Mouse (Mus musculus): ENCODE data around the gene Kif17.
A peak's percentile ranks its signal among the peaks of the same experiment; 100 is the strongest.

Gene Kif17

DNA sequence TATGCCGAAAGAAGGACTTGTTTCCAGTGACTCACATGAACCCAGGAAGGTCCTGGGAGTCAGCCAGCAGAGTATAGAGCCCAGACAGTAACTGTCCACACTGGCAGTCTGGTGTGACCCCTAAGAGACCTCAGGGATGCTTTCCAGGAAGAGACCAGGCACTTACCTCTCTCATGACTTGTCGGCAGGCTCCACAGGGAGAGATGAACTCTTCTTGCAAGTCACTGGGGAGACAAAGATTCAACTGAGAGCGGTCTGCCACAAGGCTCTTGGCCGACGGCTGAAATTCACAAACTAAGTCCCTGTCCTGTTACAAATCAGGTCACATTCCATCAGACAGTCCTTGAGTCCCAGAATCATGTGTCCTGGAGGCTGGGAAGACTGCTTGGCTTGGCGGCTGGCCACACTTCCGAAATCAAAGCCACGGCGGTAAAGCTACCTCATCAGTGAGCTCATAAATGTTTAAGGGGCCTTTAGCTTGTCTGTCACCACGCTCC lies 93.2 kb downstream of the Kif17 start:
- DNase-seq: peak; percentile 35 to 56

GRCm38 (mm10) chr4:138344891-138345545 lies 94.8 kb downstream of the Kif17 start:
- DNase-seq: no peak

GRCm38 (mm10) chr4:138347280-138347679 lies 97.0 kb downstream of the Kif17 start:
- no peak for DNase-seq

DNA sequence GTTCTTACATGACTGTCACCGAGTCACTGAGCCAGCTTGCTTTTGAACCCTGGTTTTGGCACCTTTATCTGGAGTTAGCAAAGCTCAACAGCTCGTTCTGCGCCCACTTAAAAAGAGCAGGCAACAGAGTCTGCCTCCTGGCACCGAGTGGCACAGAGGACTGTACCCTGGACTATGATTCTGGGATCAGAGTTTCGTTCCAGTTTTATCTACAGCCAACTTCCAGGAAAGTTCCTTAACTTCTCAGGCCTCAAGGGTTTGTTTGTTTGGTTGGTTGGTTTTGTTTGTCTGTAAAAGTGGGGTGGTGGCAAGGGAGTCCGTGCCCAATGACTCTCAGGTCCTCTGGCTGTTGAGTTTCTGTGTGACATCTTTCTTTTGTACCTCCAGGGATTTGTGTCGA lies 98.5 kb downstream of the Kif17 start:
- no peak for DNase-seq
